Mouse (Mus musculus) intestine, embryonic 14.5 days (tissue): ENCODE data around the gene Rhob. TPM values are rescaled to one million over a fixed set of nuclear protein-coding genes. Genes with fewer than 3 reads are reported as not detected.

ENCODE experiments used
- ATAC-seq: fragments of 200-750 bp; cut with Nextera tagmentation; replicated peaks from 2 replicates; pipeline ENCODE4 v1.8.0; 2017; ENCODE audit warnings: low read depth, moderate number of reproducible peaks, moderate TSS enrichment, moderate library complexity; ENCODE audit not compliant: low FRiP score, low TSS enrichment
- DNase-seq: peaks from one replicate; pipeline ENCODE4 v3.0.0-alpha.2; 2018; ENCODE audit warnings: low spot score
- H3K27ac ChIP-seq: fragments of 300-500 bp; sonication (generic); 2 replicates; pipeline ENCODE4 v1.5.1; 2014; ENCODE audit warnings: low read depth, mild to moderate bottlenecking, control low read depth
- H3K27me3 ChIP-seq: fragments of 300-500 bp; sonication (generic); replicated peaks from 2 replicates; pipeline ENCODE4 v1.6.1; 2014; ENCODE audit warnings: low read length, control low read depth; ENCODE audit not compliant: control insufficient read depth, insufficient read depth
- H3K36me3 ChIP-seq: fragments of 300-500 bp; sonication (generic); 2 replicates; pipeline ENCODE4 v1.6.1; 2014; ENCODE audit warnings: low read length, control low read depth; ENCODE audit not compliant: control insufficient read depth, insufficient read depth
- H3K4me1 ChIP-seq: fragments of 300-500 bp; sonication (generic); replicated peaks from 2 replicates; pipeline ENCODE4 v1.6.1; 2014; ENCODE audit warnings: low read length, control low read depth, mixed read lengths; ENCODE audit not compliant: control insufficient read depth, insufficient read depth
- H3K4me2 ChIP-seq: fragments of 300-500 bp; sonication (generic); 2 replicates; pipeline ENCODE4 v1.6.1; 2014; ENCODE audit warnings: low read length
- H3K4me3 ChIP-seq: fragments of 300-500 bp; sonication (generic); 2 replicates; pipeline ENCODE4 v1.5.1; 2014; ENCODE audit warnings: low read depth, low read length, control low read depth, mixed read lengths
- H3K9ac ChIP-seq: fragments of 300-500 bp; sonication (generic); 2 replicates; pipeline ENCODE4 v1.6.1; 2014; ENCODE audit warnings: mild to moderate bottlenecking, low read length
- H3K9me3 ChIP-seq: fragments of 300-500 bp; sonication (generic); 2 replicates; pipeline ENCODE4 v1.6.1; 2016; ENCODE audit warnings: low read length, control low read depth; ENCODE audit not compliant: control insufficient read depth
- WGBS: fragments of 180-500 bp; shearing (Covaris S2); extraction: QIAGEN DNeasy Blood & Tissue Kit; methylation state at CpG from one replicate; pipeline ENCODE4 v1.1.7; 2014; 5-methylcytosine and 5-hydroxymethylcytosine counted together
- polyA plus RNA-seq: library from polyadenylated mRNA; unstranded; fragments of >200 nt; fragmentation: Nextera tagmentation; extraction: Ambion mirVana; gene quantifications from 2 replicates; pipeline ENCODE4 v1.2.1, GENCODE M21; 2014

Gene Rhob
- polyA plus RNA-seq, 1 experiment from 2014 or later: 50.5 TPM

GRCm38 (mm10) chr12:8511037-8511882 is 11.5 kb upstream of the Rhob start:
- ATAC-seq: peak; percentile 80
- H3K4me3 ChIP-seq: no peak overlapping the region
- H3K4me2 ChIP-seq: 0 out of 2 replicates have a peak overlapping the region, but pooled peaks have one; percentile 6
- WGBS: 58% methylated on average over 18 of the region's 18 CpGs
- H3K27ac ChIP-seq: no peak overlapping the region
- 0 out of 2 replicates have a peak, but pooled peaks cover 3% of the 10 kb centered on the region for H3K4me1 ChIP-seq
- no peaks in the 10 kb centered on the region for H3K9me3 ChIP-seq
- H3K9ac ChIP-seq: no peak overlapping the region
- no peaks in the 10 kb centered on the region for H3K36me3 ChIP-seq
- peak; percentile 56 for DNase-seq
- H3K27me3 ChIP-seq: no peaks in the 10 kb centered on the region

DNA sequence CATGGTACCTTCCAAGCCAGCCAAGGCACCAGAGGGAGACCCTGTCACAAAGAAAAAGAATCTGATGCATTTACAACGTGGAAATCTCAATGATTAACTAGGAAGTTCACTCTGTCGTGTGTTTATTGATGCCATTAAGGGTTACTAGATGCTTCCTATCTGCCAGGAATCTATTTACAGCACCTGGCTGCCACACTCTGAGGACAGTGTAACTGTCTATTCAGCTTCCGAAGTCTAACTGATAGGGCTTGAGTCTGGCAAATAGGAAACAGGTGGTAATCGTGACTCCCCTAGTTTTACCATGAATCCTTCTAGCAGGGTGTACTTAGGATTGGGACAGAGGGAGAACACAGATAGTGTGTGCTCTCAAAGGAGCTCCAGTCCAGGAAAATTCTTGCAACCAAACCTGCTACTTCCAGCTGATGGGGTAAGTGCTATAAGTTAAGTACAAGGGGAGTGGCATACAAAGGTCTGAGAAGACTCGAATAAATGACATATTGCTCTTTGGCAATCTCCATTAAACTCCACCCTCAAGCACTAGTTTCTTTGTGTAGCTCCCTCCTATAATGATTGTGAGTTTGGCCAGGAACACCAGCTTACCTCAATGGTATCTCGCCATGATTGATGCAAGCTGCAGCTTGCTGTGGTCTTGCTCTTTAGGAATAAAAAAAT is 10.6 kb upstream of the Rhob start:
- Histone ChIP-seq H3K27ac (no peak overlapping the region), H3K36me3 (no peaks in the 10 kb centered on the region), H3K4me1 (0 out of 2 replicates have a peak, but pooled peaks cover 3% of the 10 kb centered on the region), H3K4me2 (0 out of 2 replicates have a peak overlapping the region, but pooled peaks have one; percentile 6), H3K9me3 (no peaks in the 10 kb centered on the region), H3K27me3 (no peaks in the 10 kb centered on the region), H3K4me3 (no peak overlapping the region), H3K9ac (no peak overlapping the region)
- DNase-seq (no peak), ATAC-seq (peak; percentile 58)
- whole genome bisulfite sequencing: 51% methylated on average over 6 of the region's 6 CpGs

DNA sequence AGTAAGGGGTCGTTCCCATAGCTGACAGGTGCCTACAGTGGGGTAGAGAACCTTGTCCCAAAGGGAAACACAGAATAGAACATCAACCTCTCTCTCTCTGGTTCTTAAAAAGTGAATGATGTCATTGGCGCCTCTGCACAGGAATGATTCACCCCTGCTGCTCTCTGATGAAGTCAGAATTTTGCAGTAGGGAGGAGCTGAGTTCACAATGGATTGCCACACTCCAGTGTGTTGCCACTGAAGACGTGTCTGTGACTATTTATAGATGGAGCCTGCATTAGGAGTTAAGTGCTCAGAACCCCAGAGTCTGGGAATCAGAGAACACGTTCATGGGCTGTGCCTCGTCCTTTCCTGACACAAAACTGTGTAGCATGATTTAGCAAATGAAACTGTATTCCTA is 9.9 kb upstream of the Rhob start:
- Histone ChIP-seq H3K9me3 (no peaks in the 10 kb centered on the region), H3K9ac (no peak overlapping the region), H3K36me3 (no peaks in the 10 kb centered on the region), H3K4me1 (0 out of 2 replicates have a peak, but pooled peaks cover 3% of the 10 kb centered on the region), H3K27me3 (no peaks in the 10 kb centered on the region), H3K27ac (no peak overlapping the region), H3K4me2 (no peak overlapping the region), H3K4me3 (no peak overlapping the region)
- WGBS: 51% methylated on average over 5 of the region's 5 CpGs
- ATAC-seq: no peak
- DNase-seq: no peak

DNA sequence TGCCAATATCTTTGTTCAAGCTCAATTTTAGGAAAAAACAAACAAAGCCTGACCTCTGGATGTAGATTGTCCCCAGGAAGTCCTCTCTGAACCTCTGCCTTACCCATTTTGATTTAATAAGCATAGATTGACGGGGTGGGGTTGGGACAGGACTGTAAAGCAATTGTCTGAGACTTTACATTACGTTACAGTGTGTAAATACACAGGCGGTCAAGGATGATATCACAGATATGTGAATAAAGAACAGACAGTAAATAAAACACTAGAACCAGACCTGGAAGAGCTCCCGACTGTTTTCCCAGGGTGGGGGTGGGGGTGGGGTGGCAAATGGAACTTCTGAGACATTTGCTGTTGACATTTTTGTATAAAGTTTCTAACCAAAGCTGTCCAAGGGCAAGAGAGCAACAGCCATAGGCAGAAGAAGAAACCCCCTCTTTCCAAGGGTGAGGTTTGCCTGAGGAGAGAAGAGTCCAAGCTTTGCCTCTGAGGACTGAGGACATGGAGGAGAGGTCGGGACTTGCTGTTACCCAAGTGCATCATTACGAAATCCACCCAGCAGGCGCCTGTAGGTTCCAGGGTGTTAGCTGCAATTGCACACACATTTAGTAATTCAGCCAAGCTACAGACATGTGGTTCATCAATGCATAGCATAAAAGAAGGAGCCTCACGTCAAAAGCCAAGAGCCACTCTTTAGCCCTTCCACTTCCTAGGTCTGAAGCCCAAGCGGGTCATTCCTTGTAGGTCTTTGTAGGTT is 7.3 kb upstream of the Rhob start:
- 65% methylated on average over 9 of the region's 9 CpGs for WGBS
- DNase-seq (no peak), ATAC-seq (no peak)

DNA sequence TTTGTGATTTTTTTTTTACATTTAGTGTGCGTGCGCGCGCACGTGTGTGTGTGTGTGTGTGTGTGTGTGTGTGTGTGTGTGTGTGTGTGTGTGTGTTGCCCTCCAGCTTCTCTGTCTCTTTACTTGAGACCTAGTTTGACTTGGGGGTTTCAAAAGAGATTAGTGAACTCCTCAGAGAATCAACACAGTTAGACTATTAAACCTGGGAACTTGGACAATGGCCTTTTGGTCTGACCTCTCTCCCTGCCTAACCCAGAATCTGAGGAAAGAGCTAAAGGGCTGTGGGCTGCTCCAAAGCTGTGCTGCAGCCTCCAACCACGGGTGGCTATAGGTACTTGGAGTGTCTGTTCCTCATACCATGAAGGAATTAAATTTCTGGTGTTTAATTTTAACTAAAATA is 4.3 kb upstream of the Rhob start:
- ATAC-seq (no peak), DNase-seq (no peak)
- Histone ChIP-seq H3K4me1 (peaks cover 12% of the 10 kb centered on the region; the same call in 1 of the 2 replicates), H3K27me3 (no peaks in the 10 kb centered on the region), H3K27ac (no peak overlapping the region), H3K4me2 (no peak overlapping the region), H3K4me3 (no peak overlapping the region), H3K9me3 (no peaks in the 10 kb centered on the region), H3K9ac (no peak overlapping the region), H3K36me3 (no peaks in the 10 kb centered on the region)
- 82% methylated on average over 6 of the region's 6 CpGs for WGBS

More for the DNA sequence above, 7.3 kb upstream of the Rhob start:
- no peaks in the 10 kb centered on the region for H3K9me3 ChIP-seq
- 0 out of 2 replicates have a peak, but pooled peaks cover 3% of the 10 kb centered on the region for H3K4me1 ChIP-seq
- no peaks in the 10 kb centered on the region for H3K27me3 ChIP-seq
- no peak overlapping the region for H3K9ac ChIP-seq
- no peak overlapping the region for H3K27ac ChIP-seq
- H3K4me3 ChIP-seq: no peak overlapping the region
- H3K4me2 ChIP-seq: no peak overlapping the region
- H3K36me3 ChIP-seq: no peaks in the 10 kb centered on the region

DNA sequence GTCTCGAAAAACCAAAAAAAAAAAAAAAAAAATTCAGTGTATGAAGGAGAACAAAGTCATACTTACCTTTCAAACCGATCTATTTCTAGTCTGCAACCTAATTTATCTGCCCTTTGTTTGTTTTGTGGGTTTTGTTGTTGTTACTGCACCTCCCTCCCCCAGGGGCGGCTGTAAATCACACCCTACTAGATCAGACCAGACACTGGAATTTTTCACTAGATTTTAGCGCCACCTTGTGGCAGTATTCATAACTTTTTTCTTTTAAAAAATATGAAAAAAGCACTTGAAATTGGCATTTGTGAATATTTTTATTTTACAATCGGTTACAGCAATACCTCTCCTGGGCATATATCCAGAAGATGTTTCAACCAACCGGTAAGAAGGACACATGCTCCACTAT is 2.7 kb upstream of the Rhob start:
- H3K36me3 ChIP-seq: no peaks in the 10 kb centered on the region
- peaks cover 18% of the 10 kb centered on the region for H3K4me1 ChIP-seq
- H3K4me3 ChIP-seq: no peak overlapping the region
- DNase-seq (no peak), ATAC-seq (no peak)
- H3K4me2 ChIP-seq: no peak overlapping the region
- no peaks in the 10 kb centered on the region for H3K27me3 ChIP-seq
- WGBS: 11% methylated on average over 6 of the region's 6 CpGs
- no peak overlapping the region for H3K27ac ChIP-seq
- H3K9ac ChIP-seq: no peak overlapping the region
- no peaks in the 10 kb centered on the region for H3K9me3 ChIP-seq

- no peaks in the 10 kb centered on the region for H3K36me3 ChIP-seq
- H3K4me3 ChIP-seq: no peak overlapping the region
- no peaks in the 10 kb centered on the region for H3K9me3 ChIP-seq
- no peak for ATAC-seq
- H3K27me3 ChIP-seq: no peaks in the 10 kb centered on the region
- no peak overlapping the region for H3K9ac ChIP-seq
- 81% methylated on average over 14 of the region's 14 CpGs for WGBS
- H3K4me1 ChIP-seq: peaks cover 26% of the 10 kb centered on the region
- DNase-seq: no peak
- H3K27ac ChIP-seq: no peak overlapping the region
- no peak overlapping the region for H3K4me2 ChIP-seq
Observed at GRCm38 (mm10) chr12:8501571-8502305, 1.9 kb upstream of the Rhob start.
